Mouse (Mus musculus): ENCODE data around the gene Wwp2. TPM values are rescaled to one million over a fixed set of nuclear protein-coding genes. Genes with fewer than 3 reads are reported as not detected.

Gene Wwp2
- polyA plus RNA-seq, 1 experiment: 62.7 TPM

DNA sequence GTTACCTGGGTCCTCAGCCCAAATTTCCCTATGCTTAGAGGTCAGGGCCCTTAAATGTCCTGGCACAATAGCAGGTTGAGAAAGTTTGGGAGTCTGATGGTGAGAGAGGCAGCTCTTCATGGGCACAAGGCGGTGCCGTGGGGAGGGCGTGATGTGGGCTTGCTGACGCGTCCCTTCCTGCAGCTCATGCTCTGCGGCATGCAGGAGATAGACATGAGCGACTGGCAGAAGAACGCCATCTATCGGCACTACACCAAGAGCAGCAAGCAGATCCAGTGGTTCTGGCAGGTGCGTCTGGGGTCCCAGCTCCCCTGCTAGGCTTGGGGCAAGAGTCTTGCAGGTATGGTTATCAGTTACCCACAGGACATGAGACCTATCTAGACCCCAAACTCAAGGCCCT is 119.1 kb downstream of the Wwp2 start:
- TF ChIP-seq CTCF (IDR thresholded peaks at IDR 0.05; ENCODE audit: insufficient read depth, low read length) (no peak), POLR2A (IDR thresholded peaks at IDR 0.05; ENCODE audit: borderline replicate concordance, extremely low read depth, low read depth, low read length) (no peak)
- H3K4me1 ChIP-seq (ENCODE audit: control insufficient read depth, insufficient read depth, low read length): no peaks in the 10 kb centered on the region
- no peak overlapping the region for H3K4me3 ChIP-seq (replicated peaks; ENCODE audit: extremely low read depth, low read depth, low read length)
- DNase-seq: no peak
- 83% methylated on average over 10 of the region's 10 CpGs for WGBS

DNA sequence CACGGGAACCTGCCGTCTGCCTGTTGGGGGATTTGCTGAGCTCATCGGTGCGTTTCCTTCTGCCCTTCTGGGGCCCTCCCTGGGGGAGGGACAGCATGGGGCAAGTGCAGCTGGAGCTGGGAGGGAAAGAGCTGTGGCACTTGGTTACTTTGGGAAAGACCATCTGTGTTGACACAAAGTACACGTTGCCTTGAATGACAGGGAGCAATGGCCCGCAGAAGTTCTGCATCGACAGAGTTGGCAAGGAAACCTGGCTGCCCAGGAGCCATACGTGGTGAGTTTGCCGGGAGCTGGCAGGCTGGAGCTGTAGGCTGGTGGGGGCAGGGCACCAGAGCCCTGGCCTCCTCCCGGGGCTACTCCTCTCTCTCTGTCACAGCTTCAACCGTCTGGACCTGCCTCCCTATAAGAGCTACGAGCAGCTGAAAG is 120.4 kb downstream of the Wwp2 start:
- WGBS: 49% methylated on average over 12 of the region's 12 CpGs
- TF ChIP-seq CTCF (IDR thresholded peaks at IDR 0.05; ENCODE audit: insufficient read depth, low read length) (no peak), POLR2A (IDR thresholded peaks at IDR 0.05; ENCODE audit: borderline replicate concordance, extremely low read depth, low read depth, low read length) (no peak)
- Histone ChIP-seq H3K4me3 (replicated peaks; ENCODE audit: extremely low read depth, low read depth, low read length) (no peak overlapping the region), H3K4me1 (ENCODE audit: control insufficient read depth, insufficient read depth, low read length) (no peaks in the 10 kb centered on the region)
- no peak for DNase-seq

DNA sequence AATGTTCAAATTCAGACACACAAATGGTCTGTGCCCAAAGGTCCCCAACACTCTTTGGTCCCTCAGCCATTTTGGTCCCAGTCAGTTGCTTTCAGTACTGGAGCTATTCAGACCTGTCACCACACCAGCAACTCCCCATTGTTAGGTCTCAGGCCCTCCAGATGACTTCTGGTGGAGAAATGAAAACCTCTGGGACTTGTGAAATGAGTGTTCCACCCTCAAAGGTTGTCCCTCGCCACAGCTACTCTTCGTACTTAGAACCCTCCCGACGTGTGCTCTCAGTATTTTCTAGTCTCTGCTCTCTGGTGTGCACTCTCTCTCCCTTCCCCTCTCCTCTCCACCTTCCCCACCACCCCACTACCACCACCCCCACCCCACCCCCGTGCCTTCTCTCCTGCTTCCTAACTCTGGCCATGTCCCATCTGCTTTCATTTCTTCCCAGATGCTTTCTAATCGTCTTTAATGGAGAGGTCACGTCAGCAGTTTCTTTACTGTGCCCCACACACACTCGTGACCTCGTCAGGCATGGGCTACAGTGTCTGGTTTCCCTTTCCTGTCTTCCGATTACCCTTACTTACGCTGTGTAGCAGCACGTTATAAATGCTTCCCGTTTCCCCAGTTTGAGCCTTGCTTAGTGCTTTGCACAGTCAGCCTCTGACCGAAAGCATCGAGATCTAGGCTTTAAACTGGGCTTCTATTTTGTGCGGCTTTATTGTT is 124.8 kb downstream of the Wwp2 start:
- TF ChIP-seq POLR2A (IDR thresholded peaks at IDR 0.05; ENCODE audit: borderline replicate concordance, extremely low read depth, low read depth, low read length) (no peak), CTCF (IDR thresholded peaks at IDR 0.05; ENCODE audit: insufficient read depth, low read length) (no peak)
- peak overlapping the region; percentile 3 for H3K4me3 ChIP-seq (replicated peaks; ENCODE audit: extremely low read depth, low read depth, low read length)
- DNase-seq: no peak
- H3K4me1 ChIP-seq (ENCODE audit: control insufficient read depth, insufficient read depth, low read length): no peaks in the 10 kb centered on the region
- WGBS: 33% methylated on average over 16 of the region's 16 CpGs

DNA sequence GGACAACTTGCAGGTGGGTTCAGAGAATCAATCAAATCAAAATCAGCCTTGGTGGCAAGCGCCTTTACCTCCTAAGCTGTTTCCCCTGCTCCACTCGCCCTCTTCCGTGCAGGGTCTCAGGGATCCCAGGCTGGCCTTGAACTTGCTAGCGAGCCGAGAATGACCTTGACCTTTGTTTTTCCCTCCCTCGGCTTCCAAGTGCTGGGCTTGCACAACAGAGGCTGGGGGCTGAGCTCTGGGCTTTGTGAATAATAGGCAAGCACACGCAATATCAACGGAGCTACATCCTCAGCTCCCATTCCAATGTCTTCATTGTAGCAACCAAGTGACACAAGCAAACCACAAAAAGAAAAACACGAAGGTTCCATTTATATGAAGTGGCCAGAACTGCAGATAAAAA is 126.0 kb downstream of the Wwp2 start:
- TF ChIP-seq POLR2A (IDR thresholded peaks at IDR 0.05; ENCODE audit: borderline replicate concordance, extremely low read depth, low read depth, low read length): no peak
- no peak for DNase-seq
- 67% methylated on average over 9 of the region's 9 CpGs for WGBS
- H3K4me3 ChIP-seq (replicated peaks; ENCODE audit: extremely low read depth, low read depth, low read length): no peak overlapping the region
- H3K4me1 ChIP-seq (ENCODE audit: control insufficient read depth, insufficient read depth, low read length): no peaks in the 10 kb centered on the region

DNA sequence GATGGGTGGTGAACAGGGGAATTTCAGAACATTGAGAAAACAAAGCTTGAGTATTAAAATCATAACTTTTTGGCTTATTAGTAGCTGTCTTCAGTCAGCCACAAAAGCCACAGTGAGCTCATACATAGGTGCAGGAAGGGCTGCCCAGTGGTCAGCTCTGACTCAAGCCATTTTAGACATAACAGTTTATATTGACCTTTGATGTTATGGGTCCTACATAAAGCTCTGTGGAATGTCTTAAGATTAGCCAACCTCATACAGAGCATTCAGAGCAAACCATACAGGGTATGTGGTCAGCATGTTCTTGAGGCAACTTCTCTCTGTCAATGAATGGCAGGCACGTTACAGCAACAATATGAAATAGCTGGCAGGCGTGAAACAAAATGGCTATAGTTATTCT is 134.9 kb downstream of the Wwp2 start:
- TF ChIP-seq CTCF (IDR thresholded peaks at IDR 0.05; ENCODE audit: insufficient read depth, low read length): no peak
- no peak for TF ChIP-seq POLR2A (IDR thresholded peaks at IDR 0.05; ENCODE audit: borderline replicate concordance, extremely low read depth, low read depth, low read length)
- 67% methylated on average over 2 of the region's 2 CpGs for WGBS
- Histone ChIP-seq H3K4me3 (replicated peaks; ENCODE audit: extremely low read depth, low read depth, low read length) (no peak overlapping the region), H3K4me1 (ENCODE audit: control insufficient read depth, insufficient read depth, low read length) (no peaks in the 10 kb centered on the region)
- no peak for DNase-seq

DNA sequence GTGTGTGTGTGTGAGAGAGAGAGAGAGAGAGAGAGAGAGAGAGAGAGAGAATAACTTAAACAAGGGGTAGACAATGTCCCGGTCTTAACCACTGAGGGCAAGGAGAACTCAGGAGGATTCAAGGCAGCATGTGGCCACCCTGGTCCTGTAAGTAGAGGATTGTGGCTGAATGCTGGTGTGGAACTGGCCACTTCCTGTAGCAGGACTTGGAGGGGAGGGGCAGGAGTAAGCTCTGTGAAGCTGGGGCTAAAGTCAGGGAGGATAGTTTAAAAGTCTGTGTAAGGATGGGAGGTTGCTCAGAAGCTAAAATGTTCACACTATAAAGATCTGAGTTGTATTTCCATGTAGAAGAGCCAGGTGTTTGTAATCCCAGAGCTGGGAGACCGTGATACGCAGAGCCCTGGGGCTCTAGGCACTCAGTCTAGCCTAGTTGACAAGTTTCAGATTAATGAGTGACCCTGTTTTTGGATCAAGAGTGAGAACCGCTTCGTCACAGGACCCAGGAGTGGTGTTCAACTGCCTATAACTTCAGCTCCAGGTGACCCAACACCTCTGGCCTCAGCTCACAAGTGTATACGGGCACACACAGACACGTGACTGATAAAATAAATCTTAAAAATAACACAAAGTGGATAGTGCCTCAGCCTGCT is 135.4 kb downstream of the Wwp2 start:
- DNase-seq: no peak
- 71% methylated on average over 7 of the region's 7 CpGs for WGBS
- Histone ChIP-seq H3K4me3 (replicated peaks; ENCODE audit: extremely low read depth, low read depth, low read length) (no peak overlapping the region), H3K4me1 (ENCODE audit: control insufficient read depth, insufficient read depth, low read length) (peaks cover 4% of the 10 kb centered on the region)
- no peak for TF ChIP-seq POLR2A (IDR thresholded peaks at IDR 0.05; ENCODE audit: borderline replicate concordance, extremely low read depth, low read depth, low read length)
- no peak for TF ChIP-seq CTCF (IDR thresholded peaks at IDR 0.05; ENCODE audit: insufficient read depth, low read length)

DNA sequence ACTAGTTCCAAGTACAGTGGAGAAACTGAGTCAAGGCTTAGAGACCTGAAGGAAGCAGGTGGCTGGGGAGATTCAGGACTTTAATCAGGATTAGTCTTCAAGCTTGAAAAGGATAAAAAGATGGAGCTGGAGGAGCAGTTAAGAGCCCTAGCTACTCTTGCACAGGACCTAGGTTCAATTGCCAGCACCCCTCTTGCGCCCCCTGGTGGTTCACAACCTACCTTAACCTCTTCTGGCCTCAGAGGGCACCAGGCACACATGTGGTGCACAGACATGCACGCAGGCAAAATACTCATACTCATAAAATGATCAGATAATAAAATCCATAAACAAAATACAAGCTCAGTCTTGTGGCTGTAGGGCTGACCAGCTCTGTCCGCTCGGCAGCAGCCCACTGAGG is 136.3 kb downstream of the Wwp2 start:
- TF ChIP-seq POLR2A (IDR thresholded peaks at IDR 0.05; ENCODE audit: borderline replicate concordance, extremely low read depth, low read depth, low read length) (no peak), CTCF (IDR thresholded peaks at IDR 0.05; ENCODE audit: insufficient read depth, low read length) (peak; percentile 77)
- Histone ChIP-seq H3K4me1 (ENCODE audit: control insufficient read depth, insufficient read depth, low read length) (peaks cover 7% of the 10 kb centered on the region), H3K4me3 (replicated peaks; ENCODE audit: extremely low read depth, low read depth, low read length) (no peak overlapping the region)
- peak; percentile 57 for DNase-seq
- 60% methylated on average over 4 of the region's 4 CpGs for WGBS

DNA sequence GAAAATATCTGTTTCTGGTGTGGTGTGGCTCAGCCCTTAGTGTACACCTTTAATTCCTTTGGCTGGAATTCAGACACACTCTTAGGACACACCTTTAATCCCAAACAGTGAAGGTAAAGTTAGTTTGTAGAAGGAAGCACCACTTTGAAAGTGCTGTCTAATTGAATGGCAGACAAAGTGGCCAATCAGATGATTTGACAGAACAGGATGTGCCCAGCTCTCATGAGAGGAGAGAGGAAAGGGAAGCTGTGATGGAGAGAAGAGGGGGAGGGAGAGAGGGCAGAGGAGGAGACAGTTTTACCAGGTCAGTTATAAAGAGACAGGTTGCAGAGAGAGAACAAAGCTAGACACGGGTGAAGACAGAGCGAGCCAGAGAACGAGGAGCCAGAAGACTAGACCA is 138.6 kb downstream of the Wwp2 start:
- Histone ChIP-seq H3K4me1 (ENCODE audit: control insufficient read depth, insufficient read depth, low read length) (peaks cover 7% of the 10 kb centered on the region), H3K4me3 (replicated peaks; ENCODE audit: extremely low read depth, low read depth, low read length) (no peak overlapping the region)
- WGBS: 77% methylated on average over 3 of the region's 3 CpGs
- no peak for DNase-seq
- TF ChIP-seq POLR2A (IDR thresholded peaks at IDR 0.05; ENCODE audit: borderline replicate concordance, extremely low read depth, low read depth, low read length) (no peak), CTCF (IDR thresholded peaks at IDR 0.05; ENCODE audit: insufficient read depth, low read length) (no peak)

DNA sequence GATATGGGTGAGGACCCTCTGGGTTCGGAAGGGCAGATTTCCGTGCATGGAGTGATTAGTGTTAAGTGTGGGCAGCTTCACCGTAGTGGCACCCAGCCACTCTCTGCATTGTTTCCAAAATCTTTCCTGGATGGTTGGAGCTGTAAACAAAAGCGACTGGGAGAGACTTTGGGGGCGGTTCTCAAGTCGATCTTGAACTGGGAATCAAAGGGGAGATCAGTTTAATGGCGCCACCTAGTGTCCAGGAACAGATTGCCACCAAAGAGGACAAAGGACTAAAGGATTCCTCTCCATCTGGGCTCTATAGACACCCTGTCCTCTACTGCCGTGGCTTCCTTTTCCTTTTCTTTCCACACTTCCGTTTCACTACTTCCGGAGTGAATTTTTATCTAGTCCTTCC is 140.5 kb downstream of the Wwp2 start:
- Histone ChIP-seq H3K4me1 (ENCODE audit: control insufficient read depth, insufficient read depth, low read length) (peaks cover 7% of the 10 kb centered on the region), H3K4me3 (replicated peaks; ENCODE audit: extremely low read depth, low read depth, low read length) (peak overlapping the region; percentile 36)
- DNase-seq: peak; percentile 69
- TF ChIP-seq CTCF (IDR thresholded peaks at IDR 0.05; ENCODE audit: insufficient read depth, low read length): peak; percentile 36; the same call in 1 of the 2 replicates
- no peak for TF ChIP-seq POLR2A (IDR thresholded peaks at IDR 0.05; ENCODE audit: borderline replicate concordance, extremely low read depth, low read depth, low read length)
- WGBS: 4% methylated on average over 10 of the region's 10 CpGs

DNA sequence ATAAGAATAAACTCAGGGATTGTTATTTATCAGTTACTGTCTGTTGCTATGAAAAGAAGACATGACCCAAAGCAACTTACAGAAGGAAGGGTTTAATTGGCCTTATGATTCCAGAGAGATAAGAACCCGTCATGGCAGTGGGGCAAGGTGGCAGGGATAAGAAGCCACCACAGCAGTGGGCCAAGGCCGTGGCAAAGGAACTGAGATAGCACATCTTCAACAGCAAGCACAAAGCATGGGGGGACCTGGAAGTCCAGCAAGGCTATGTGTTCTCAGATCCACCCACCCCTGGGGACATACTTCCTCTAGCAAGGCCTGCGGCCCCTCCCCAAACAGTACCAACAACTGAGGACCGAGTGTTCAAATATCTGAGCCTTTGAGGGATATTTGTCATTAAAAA is 141.5 kb downstream of the Wwp2 start:
- no peak for DNase-seq
- H3K4me3 ChIP-seq (replicated peaks; ENCODE audit: extremely low read depth, low read depth, low read length): no peak overlapping the region
- TF ChIP-seq CTCF (IDR thresholded peaks at IDR 0.05; ENCODE audit: insufficient read depth, low read length) (no peak), POLR2A (IDR thresholded peaks at IDR 0.05; ENCODE audit: borderline replicate concordance, extremely low read depth, low read depth, low read length) (no peak)
- H3K4me1 ChIP-seq (ENCODE audit: control insufficient read depth, insufficient read depth, low read length): peaks cover 7% of the 10 kb centered on the region
- 77% methylated on average over 4 of the region's 4 CpGs for WGBS

Measured in lung, adult 2 months (tissue).